Mouse (Mus musculus): ENCODE measurements at regions not wholly inside any gene's neighbourhood (a gene's known extent, or its start where the extent isn't known, plus 50 kb on each side); places are given as distances from the start of the nearest gene placed in this dataset.

DNA sequence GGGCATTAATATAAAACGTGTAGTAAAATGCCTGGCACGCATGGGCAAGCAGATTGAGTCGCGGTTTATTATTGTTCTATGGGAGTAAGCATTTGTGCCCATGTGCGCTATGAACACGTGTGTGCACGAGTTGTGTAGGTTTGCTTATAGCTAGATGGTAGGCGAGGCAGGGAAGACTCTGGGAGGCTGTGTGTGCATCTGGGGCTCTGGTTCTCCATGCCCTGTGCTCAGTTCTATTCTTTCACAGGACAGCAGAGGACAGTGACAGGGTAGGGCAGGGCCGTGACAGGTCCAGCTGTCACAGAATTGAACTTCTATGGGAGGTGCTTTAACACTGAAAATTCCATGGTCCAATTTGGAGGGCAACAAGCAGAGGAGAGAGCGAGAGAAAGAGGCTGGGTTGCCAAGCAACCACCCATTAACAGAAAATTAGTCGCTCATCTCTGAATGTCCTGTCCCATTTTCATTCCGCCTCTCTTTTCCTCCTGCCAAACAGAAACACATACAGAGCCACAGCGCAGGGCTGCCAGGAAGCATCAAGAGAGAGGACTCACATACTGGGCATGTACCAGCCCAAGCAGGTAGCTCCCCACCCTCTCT, 160.4 kb upstream of the Lrfn2 start:
- DNase-seq (ENCODE audit: low spot score) (no peak), ATAC-seq (ENCODE audit: extremely low read depth, insufficient number of reproducible peaks, low FRiP score, poor library complexity, severe bottlenecking) (no peak)
- no peaks in the 10 kb centered on the region for H3K27me3 ChIP-seq (ENCODE audit: insufficient read depth, low read length)
- H3K4me1 ChIP-seq (ENCODE audit: insufficient read depth, low read depth, low read length) = no peaks in the 10 kb centered on the region
- no peak for TF ChIP-seq TAL1 (conservative IDR thresholded peaks at IDR 0.05; ENCODE audit: low read depth, low read length)
- no peak for TF ChIP-seq CTCF (IDR thresholded peaks at IDR 0.05; ENCODE audit: low read depth, low read length)
- TF ChIP-seq GATA1 (IDR thresholded peaks at IDR 0.05; ENCODE audit: borderline replicate concordance, low read length) = no peak
- TF ChIP-seq GATA2 (IDR thresholded peaks at IDR 0.05; ENCODE audit: borderline replicate concordance, low read depth, low read length) = no peak
- no peak for TF ChIP-seq POLR2AphosphoS5 (IDR thresholded peaks at IDR 0.05; ENCODE audit: insufficient replicate concordance, low read depth, low read length)
- H3K4me3 ChIP-seq (ENCODE audit: low read depth, low read length) = no peak overlapping the region
- peaks cover 84% of the 10 kb centered on the region for H3K9me3 ChIP-seq (replicated peaks)
- H3K36me3 ChIP-seq (replicated peaks) = no peaks in the 10 kb centered on the region

GRCm38 (mm10) chr17:48774172-48774890, 157.8 kb upstream of the Lrfn2 start:
- Histone ChIP-seq H3K36me3 (replicated peaks) (no peaks in the 10 kb centered on the region), H3K4me3 (ENCODE audit: low read depth, low read length) (no peak overlapping the region), H3K27me3 (ENCODE audit: insufficient read depth, low read length) (no peaks in the 10 kb centered on the region), H3K9me3 (replicated peaks) (peaks cover 74% of the 10 kb centered on the region), H3K4me1 (ENCODE audit: insufficient read depth, low read depth, low read length) (no peaks in the 10 kb centered on the region)
- ATAC-seq (ENCODE audit: extremely low read depth, insufficient number of reproducible peaks, low FRiP score, poor library complexity, severe bottlenecking) (no peak), DNase-seq (ENCODE audit: low spot score) (no peak)
- TF ChIP-seq GATA1 (IDR thresholded peaks at IDR 0.05; ENCODE audit: borderline replicate concordance, low read length) (no peak), POLR2AphosphoS5 (IDR thresholded peaks at IDR 0.05; ENCODE audit: insufficient replicate concordance, low read depth, low read length) (no peak), CTCF (IDR thresholded peaks at IDR 0.05; ENCODE audit: low read depth, low read length) (no peak)

- no peak for TF ChIP-seq TAL1 (conservative IDR thresholded peaks at IDR 0.05; ENCODE audit: low read depth, low read length)
- TF ChIP-seq GATA2 (IDR thresholded peaks at IDR 0.05; ENCODE audit: borderline replicate concordance, low read depth, low read length) = no peak
- no peak for TF ChIP-seq POLR2AphosphoS5 (IDR thresholded peaks at IDR 0.05; ENCODE audit: insufficient replicate concordance, low read depth, low read length)
- TF ChIP-seq CTCF (IDR thresholded peaks at IDR 0.05; ENCODE audit: low read depth, low read length) = no peak
- TF ChIP-seq GATA1 (IDR thresholded peaks at IDR 0.05; ENCODE audit: borderline replicate concordance, low read length) = no peak
- ATAC-seq (ENCODE audit: extremely low read depth, insufficient number of reproducible peaks, low FRiP score, poor library complexity, severe bottlenecking) = no peak
- H3K4me1 ChIP-seq (ENCODE audit: insufficient read depth, low read depth, low read length) = no peaks in the 10 kb centered on the region
- DNase-seq (ENCODE audit: low spot score) = no peak
- no peaks in the 10 kb centered on the region for H3K36me3 ChIP-seq (replicated peaks)
- peaks cover 72% of the 10 kb centered on the region for H3K9me3 ChIP-seq (replicated peaks)
- H3K4me3 ChIP-seq (ENCODE audit: low read depth, low read length) = no peak overlapping the region
- H3K27me3 ChIP-seq (ENCODE audit: insufficient read depth, low read length) = no peaks in the 10 kb centered on the region
Measured at GRCm38 (mm10) chr17:48775479-48775878, 156.7 kb upstream of the Lrfn2 start.

- H3K4me3 ChIP-seq (ENCODE audit: low read depth, low read length) = no peak overlapping the region
- no peak for ATAC-seq (ENCODE audit: extremely low read depth, insufficient number of reproducible peaks, low FRiP score, poor library complexity, severe bottlenecking)
- no peaks in the 10 kb centered on the region for H3K27me3 ChIP-seq (ENCODE audit: insufficient read depth, low read length)
- no peak for DNase-seq (ENCODE audit: low spot score)
- peaks cover 73% of the 10 kb centered on the region for H3K9me3 ChIP-seq (replicated peaks)
- no peaks in the 10 kb centered on the region for H3K36me3 ChIP-seq (replicated peaks)
- no peaks in the 10 kb centered on the region for H3K4me1 ChIP-seq (ENCODE audit: insufficient read depth, low read depth, low read length)
- TF ChIP-seq GATA2 (IDR thresholded peaks at IDR 0.05; ENCODE audit: borderline replicate concordance, low read depth, low read length) (no peak), TAL1 (conservative IDR thresholded peaks at IDR 0.05; ENCODE audit: low read depth, low read length) (no peak), POLR2AphosphoS5 (IDR thresholded peaks at IDR 0.05; ENCODE audit: insufficient replicate concordance, low read depth, low read length) (no peak), GATA1 (IDR thresholded peaks at IDR 0.05; ENCODE audit: borderline replicate concordance, low read length) (no peak), CTCF (IDR thresholded peaks at IDR 0.05; ENCODE audit: low read depth, low read length) (no peak)
Measured at GRCm38 (mm10) chr17:48776502-48776902, 155.7 kb upstream of the Lrfn2 start.

- Histone ChIP-seq H3K9me3 (replicated peaks) (peaks cover 75% of the 10 kb centered on the region), H3K36me3 (replicated peaks) (no peaks in the 10 kb centered on the region), H3K27me3 (ENCODE audit: insufficient read depth, low read length) (no peaks in the 10 kb centered on the region), H3K4me3 (ENCODE audit: low read depth, low read length) (no peak overlapping the region), H3K4me1 (ENCODE audit: insufficient read depth, low read depth, low read length) (no peaks in the 10 kb centered on the region)
- TF ChIP-seq POLR2AphosphoS5 (IDR thresholded peaks at IDR 0.05; ENCODE audit: insufficient replicate concordance, low read depth, low read length) = no peak
- TF ChIP-seq GATA2 (IDR thresholded peaks at IDR 0.05; ENCODE audit: borderline replicate concordance, low read depth, low read length) = no peak
- no peak for TF ChIP-seq CTCF (IDR thresholded peaks at IDR 0.05; ENCODE audit: low read depth, low read length)
- ATAC-seq (ENCODE audit: extremely low read depth, insufficient number of reproducible peaks, low FRiP score, poor library complexity, severe bottlenecking) = no peak
- DNase-seq (ENCODE audit: low spot score) = no peak
Measured at GRCm38 (mm10) chr17:48780217-48780616, 152.0 kb upstream of the Lrfn2 start.

- peaks cover 88% of the 10 kb centered on the region for H3K9me3 ChIP-seq (replicated peaks)
- H3K27me3 ChIP-seq (ENCODE audit: insufficient read depth, low read length) = no peaks in the 10 kb centered on the region
- no peaks in the 10 kb centered on the region for H3K4me1 ChIP-seq (ENCODE audit: insufficient read depth, low read depth, low read length)
- ATAC-seq (ENCODE audit: extremely low read depth, insufficient number of reproducible peaks, low FRiP score, poor library complexity, severe bottlenecking) (no peak), DNase-seq (ENCODE audit: low spot score) (no peak)
- no peaks in the 10 kb centered on the region for H3K36me3 ChIP-seq (replicated peaks)
- TF ChIP-seq TAL1 (conservative IDR thresholded peaks at IDR 0.05; ENCODE audit: low read depth, low read length) (no peak), POLR2AphosphoS5 (IDR thresholded peaks at IDR 0.05; ENCODE audit: insufficient replicate concordance, low read depth, low read length) (no peak), GATA2 (IDR thresholded peaks at IDR 0.05; ENCODE audit: borderline replicate concordance, low read depth, low read length) (no peak), CTCF (IDR thresholded peaks at IDR 0.05; ENCODE audit: low read depth, low read length) (no peak), GATA1 (IDR thresholded peaks at IDR 0.05; ENCODE audit: borderline replicate concordance, low read length) (no peak)
- H3K4me3 ChIP-seq (ENCODE audit: low read depth, low read length) = no peak overlapping the region
Measured at GRCm38 (mm10) chr17:48784417-48784816, 147.8 kb upstream of the Lrfn2 start.

Measured in G1E (cell line).